Mouse (Mus musculus) embryonic facial prominence, embryonic 11.5 days (tissue): ENCODE data around the gene Cxcl14. TPM values are rescaled to one million over a fixed set of nuclear protein-coding genes. Genes with fewer than 3 reads are reported as not detected.
A peak's percentile ranks its signal among the peaks of the same experiment; 100 is the strongest.

Source experiments
- ATAC-seq: fragments of 200-750 bp; cut with Nextera tagmentation; replicated peaks from 2 replicates; pipeline ENCODE4 v1.8.0; 2017; ENCODE audit warnings: low read depth; ENCODE audit not compliant: insufficient number of reproducible peaks, low FRiP score, low TSS enrichment
- DNase-seq: peaks from one replicate; pipeline ENCODE4 v3.0.0-alpha.2; 2015; ENCODE audit warnings: low spot score
- H3K27ac ChIP-seq: fragments of 300-500 bp; sonication (generic); replicated peaks from 2 replicates; pipeline ENCODE4 v1.5.1; 2014; ENCODE audit warnings: mild to moderate bottlenecking, low read depth, low read length, control low read depth
- H3K27me3 ChIP-seq: fragments of 300-500 bp; sonication (generic); 2 replicates; pipeline ENCODE4 v1.6.1; 2014; ENCODE audit warnings: mild to moderate bottlenecking, low read length, moderate library complexity, mixed read lengths; ENCODE audit not compliant: control insufficient read depth, insufficient read depth
- H3K36me3 ChIP-seq: fragments of 300-500 bp; sonication (generic); replicated peaks from 2 replicates; pipeline ENCODE4 v1.6.1; 2014; ENCODE audit warnings: low read depth, mild to moderate bottlenecking, low read length, moderate library complexity, mixed read lengths; ENCODE audit not compliant: control insufficient read depth, insufficient read depth
- H3K4me1 ChIP-seq: fragments of 300-500 bp; sonication (generic); 2 replicates; pipeline ENCODE4 v1.6.1; 2014; ENCODE audit warnings: low read length, mixed read lengths; ENCODE audit not compliant: control insufficient read depth, insufficient read depth
- H3K4me2 ChIP-seq: fragments of 300-500 bp; sonication (generic); 2 replicates; pipeline ENCODE4 v1.6.1; 2014; ENCODE audit warnings: low read depth, mild to moderate bottlenecking, control low read depth, low read length, moderate library complexity
- H3K4me3 ChIP-seq: fragments of 300-500 bp; sonication (generic); 2 replicates; pipeline ENCODE4 v1.5.1; 2014; ENCODE audit warnings: low read depth, low read length, control low read depth
- H3K9ac ChIP-seq: fragments of 300-500 bp; sonication (generic); replicated peaks from 2 replicates; pipeline ENCODE4 v1.6.1; 2014; ENCODE audit warnings: mild to moderate bottlenecking, control low read depth, low read length
- H3K9me3 ChIP-seq: fragments of 300-500 bp; sonication (generic); replicated peaks from 2 replicates; pipeline ENCODE4 v1.6.1; 2016; ENCODE audit warnings: mild to moderate bottlenecking, low read length, inconsistent platforms, mixed read lengths; ENCODE audit not compliant: control insufficient read depth
- WGBS: fragments of 180-500 bp; shearing (Covaris S2); extraction: QIAGEN DNeasy Blood & Tissue Kit; methylation state at CpG from one replicate; pipeline ENCODE4 v1.1.7; 2014; 5-methylcytosine and 5-hydroxymethylcytosine counted together
- polyA plus RNA-seq: library from polyadenylated mRNA; unstranded; fragments of >200 nt; fragmentation: Nextera tagmentation; extraction: Ambion mirVana; gene quantifications from 2 replicates; pipeline ENCODE4 v1.2.1, GENCODE M21; 2014

Cxcl14 gene
- polyA plus RNA-seq, 1 experiment from 2014 or later, result 104 TPM

GRCm38 (mm10) chr13:56258196-56259020, 37.9 kb downstream of the Cxcl14 start:
- WGBS, result under 1% methylated on average over 52 of the region's 52 CpGs
- peaks cover 6% of the 10 kb centered on the region for H3K4me1 ChIP-seq

GRCm38 (mm10) chr13:56257469-56258153, 38.7 kb downstream of the Cxcl14 start:
- no peaks in the 10 kb centered on the region for H3K36me3 ChIP-seq
- H3K27ac ChIP-seq, result no peak overlapping the region
- ATAC-seq (no peak), DNase-seq (no peak)
- no peak overlapping the region for H3K4me2 ChIP-seq
- no peak overlapping the region for H3K4me3 ChIP-seq
- peaks cover 6% of the 10 kb centered on the region for H3K4me1 ChIP-seq
- H3K27me3 ChIP-seq, result peaks cover 94% of the 10 kb centered on the region
- H3K9me3 ChIP-seq, result no peaks in the 10 kb centered on the region
- 2% methylated on average over 12 of the region's 12 CpGs for WGBS
- no peak overlapping the region for H3K9ac ChIP-seq

More at GRCm38 (mm10) chr13:56258196-56259020, 37.9 kb downstream of the Cxcl14 start:
- Histone ChIP-seq H3K27me3 (peaks cover 86% of the 10 kb centered on the region), H3K4me3 (peak overlapping the region; percentile 24), H3K36me3 (no peaks in the 10 kb centered on the region), H3K9ac (no peak overlapping the region; the same call in 1 of the 2 replicates), H3K9me3 (no peaks in the 10 kb centered on the region), H3K27ac (no peak overlapping the region), H3K4me2 (peak overlapping the region; percentile 46)
- DNase-seq (peak; percentile 46), ATAC-seq (no peak)

GRCm38 (mm10) chr13:56256716-56257299, 39.5 kb downstream of the Cxcl14 start:
- Histone ChIP-seq H3K36me3 (no peaks in the 10 kb centered on the region), H3K4me1 (peaks cover 6% of the 10 kb centered on the region), H3K9me3 (no peaks in the 10 kb centered on the region), H3K27ac (no peak overlapping the region), H3K9ac (no peak overlapping the region), H3K4me2 (no peak overlapping the region), H3K4me3 (no peak overlapping the region), H3K27me3 (peaks cover 95% of the 10 kb centered on the region)
- 3% methylated on average over 14 of the region's 14 CpGs for WGBS
- no peak for ATAC-seq
- no peak for DNase-seq

GRCm38 (mm10) chr13:56253379-56253778, 43.0 kb downstream of the Cxcl14 start:
- no peak overlapping the region for H3K4me2 ChIP-seq
- no peak overlapping the region for H3K4me3 ChIP-seq
- 7% methylated on average over 3 of the region's 3 CpGs for WGBS
- H3K4me1 ChIP-seq, result peaks cover under 1% of the 10 kb centered on the region; the same call in 1 of the 2 replicates
- peaks cover 97% of the 10 kb centered on the region for H3K27me3 ChIP-seq
- H3K36me3 ChIP-seq, result no peaks in the 10 kb centered on the region
- H3K9me3 ChIP-seq, result no peaks in the 10 kb centered on the region
- no peak overlapping the region for H3K27ac ChIP-seq
- no peak for DNase-seq
- ATAC-seq, result no peak
- no peak overlapping the region for H3K9ac ChIP-seq

- no peak overlapping the region for H3K4me3 ChIP-seq
- WGBS, result 11% methylated on average over 8 of the region's 8 CpGs
- H3K4me2 ChIP-seq, result no peak overlapping the region
- no peak overlapping the region for H3K9ac ChIP-seq
- no peaks in the 10 kb centered on the region for H3K9me3 ChIP-seq
- DNase-seq (no peak), ATAC-seq (no peak)
- H3K27ac ChIP-seq, result no peak overlapping the region
- H3K36me3 ChIP-seq, result no peaks in the 10 kb centered on the region
- no peaks in the 10 kb centered on the region; the same call in 1 of the 2 replicates for H3K4me1 ChIP-seq
- H3K27me3 ChIP-seq, result peaks cover 98% of the 10 kb centered on the region
Observed at GRCm38 (mm10) chr13:56252783-56253182, 43.6 kb downstream of the Cxcl14 start.

GRCm38 (mm10) chr13:56251924-56252619, 44.3 kb downstream of the Cxcl14 start, which contains the start of gene Neurog1:
Gene Neurog1 (minus strand): TSS chr13:56252163.
- Histone ChIP-seq H3K4me2 (peak within 1 kb of the TSS; percentile 41), H3K27ac (peak within 1 kb of the TSS; percentile 13; the same call in 1 of the 2 replicates), H3K9ac (peak within 1 kb of the TSS; percentile 9; the same call in 1 of the 2 replicates), H3K4me1 (no peaks in the 10 kb centered on the region; the same call in 1 of the 2 replicates), H3K36me3 (no peaks in the 10 kb centered on the region), H3K9me3 (no peaks in the 10 kb centered on the region), H3K4me3 (peak within 1 kb of the TSS; percentile 19), H3K27me3 (peaks cover 95% of the 10 kb centered on the region)
- WGBS, result under 1% methylated on average over 59 of the region's 65 CpGs
- DNase-seq, result peak; percentile 56
- peak; percentile 70 for ATAC-seq

GRCm38 (mm10) chr13:56251176-56251923, 45.0 kb downstream of the Cxcl14 start:
- under 1% methylated on average over 59 of the region's 59 CpGs for WGBS
- H3K9ac ChIP-seq, result peak overlapping the region; percentile 9; the same call in 1 of the 2 replicates
- no peaks in the 10 kb centered on the region for H3K36me3 ChIP-seq
- H3K4me3 ChIP-seq, result peak overlapping the region; percentile 19
- ATAC-seq (no peak), DNase-seq (peak; percentile 44)
- no peaks in the 10 kb centered on the region; the same call in 1 of the 2 replicates for H3K4me1 ChIP-seq
- H3K9me3 ChIP-seq, result no peaks in the 10 kb centered on the region
- H3K4me2 ChIP-seq, result peak overlapping the region; percentile 41
- peaks cover 93% of the 10 kb centered on the region for H3K27me3 ChIP-seq
- peak overlapping the region; percentile 13; the same call in 1 of the 2 replicates for H3K27ac ChIP-seq
